Mouse (Mus musculus) heart, embryonic 13.5 days (tissue): ENCODE measurements around the gene Galnt9. TPM values are rescaled to one million over a fixed set of nuclear protein-coding genes. Genes with fewer than 3 reads are reported as not detected.

Experiments used
- ATAC-seq: fragments of 200-750 bp; cut with Nextera tagmentation; 2 replicates; pipeline ENCODE4 v1.8.0; 2017; ENCODE audit warnings: moderate TSS enrichment; ENCODE audit not compliant: insufficient number of reproducible peaks, low FRiP score, low TSS enrichment; ENCODE audit errors: extremely low read depth
- H3K27ac ChIP-seq: fragments of 300-500 bp; sonication (generic); replicated peaks from 2 replicates; pipeline ENCODE4 v1.5.1; 2015; ENCODE audit warnings: moderate library complexity, mild to moderate bottlenecking, inconsistent platforms
- H3K27me3 ChIP-seq: fragments of 300-500 bp; sonication (generic); replicated peaks from 2 replicates; pipeline ENCODE4 v1.6.1; 2015; ENCODE audit warnings: mild to moderate bottlenecking, inconsistent platforms
- H3K36me3 ChIP-seq: fragments of 300-500 bp; sonication (generic); 2 replicates; pipeline ENCODE4 v1.6.1; 2015; ENCODE audit warnings: mild to moderate bottlenecking, inconsistent platforms
- H3K4me1 ChIP-seq: fragments of 300-500 bp; sonication (generic); 2 replicates; pipeline ENCODE4 v1.6.1; 2015; ENCODE audit warnings: inconsistent platforms
- H3K4me2 ChIP-seq: fragments of 300-500 bp; sonication (generic); 2 replicates; pipeline ENCODE4 v1.6.1; 2015; ENCODE audit warnings: inconsistent platforms, mild to moderate bottlenecking, moderate library complexity
- H3K4me3 ChIP-seq: fragments of 300-500 bp; sonication (generic); 2 replicates; pipeline ENCODE4 v1.5.1; 2015; ENCODE audit warnings: moderate library complexity, mild to moderate bottlenecking, inconsistent platforms
- H3K9ac ChIP-seq: fragments of 300-500 bp; sonication (generic); 2 replicates; pipeline ENCODE4 v1.6.1; 2015; ENCODE audit warnings: inconsistent platforms, mild to moderate bottlenecking, moderate library complexity
- H3K9me3 ChIP-seq: fragments of 300-500 bp; sonication (generic); 2 replicates; pipeline ENCODE4 v1.6.1; 2016; ENCODE audit warnings: inconsistent platforms
- WGBS: fragments of 180-500 bp; shearing (Covaris S2); methylation state at CpG from one replicate; pipeline ENCODE4 v1.1.7; 2015; ENCODE audit warnings: mixed read lengths; 5-methylcytosine and 5-hydroxymethylcytosine counted together
- polyA plus RNA-seq: library from polyadenylated mRNA; unstranded; fragments of >200 nt; fragmentation: Nextera tagmentation; extraction: Ambion mirVana; gene quantifications from 2 replicates; pipeline ENCODE4 v1.2.1, GENCODE M21; 2015

The Galnt9 gene
- polyA plus RNA-seq, 1 experiment from 2014 or later: not detected

- Histone ChIP-seq H3K9ac (no peak overlapping the region), H3K27me3 (peaks cover 3% of the 10 kb centered on the region; the same call in 1 of the 2 replicates), H3K4me2 (no peak overlapping the region), H3K9me3 (no peaks in the 10 kb centered on the region), H3K27ac (no peak overlapping the region), H3K4me1 (no peaks in the 10 kb centered on the region), H3K4me3 (no peak overlapping the region), H3K36me3 (no peaks in the 10 kb centered on the region)
- 64% methylated on average over 8 of the region's 8 CpGs for WGBS
- ATAC-seq: no peak
These were observed 64.8 kb downstream of the Galnt9 start for GRCm38 (mm10) chr5:110608941-110609340.

GRCm38 (mm10) chr5:110609425-110609824 lies 65.3 kb downstream of the Galnt9 start:
- H3K4me2 ChIP-seq: no peak overlapping the region
- H3K27ac ChIP-seq: no peak overlapping the region
- no peaks in the 10 kb centered on the region for H3K9me3 ChIP-seq
- H3K9ac ChIP-seq: no peak overlapping the region
- H3K4me3 ChIP-seq: no peak overlapping the region
- 73% methylated on average over 3 of the region's 3 CpGs for WGBS
- ATAC-seq: no peak
- no peaks in the 10 kb centered on the region for H3K36me3 ChIP-seq
- H3K4me1 ChIP-seq: no peaks in the 10 kb centered on the region
- H3K27me3 ChIP-seq: peaks cover 3% of the 10 kb centered on the region; the same call in 1 of the 2 replicates

DNA sequence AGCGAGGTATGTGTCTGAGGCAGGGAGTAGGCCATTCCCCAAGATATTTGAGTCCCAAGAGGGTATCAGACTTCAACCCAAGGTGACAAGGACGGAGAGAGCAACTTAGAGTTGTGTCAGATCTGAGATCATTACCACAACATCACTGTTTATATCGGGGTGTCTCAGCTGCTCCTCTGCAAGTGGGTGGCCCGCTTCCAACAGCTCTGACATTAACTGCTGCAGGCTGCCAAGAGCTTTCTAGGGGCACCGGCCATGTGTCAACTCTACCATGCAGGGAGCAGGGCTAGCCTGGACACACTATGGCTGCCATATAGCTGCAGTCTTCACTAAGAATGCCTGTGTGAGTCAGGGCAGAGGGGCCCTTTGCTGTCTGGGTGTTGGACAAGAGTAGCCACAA lies 65.7 kb downstream of the Galnt9 start:
- WGBS: 76% methylated on average over 5 of the region's 5 CpGs
- ATAC-seq: no peak
- Histone ChIP-seq H3K9ac (no peak overlapping the region), H3K27me3 (peaks cover 3% of the 10 kb centered on the region; the same call in 1 of the 2 replicates), H3K27ac (no peak overlapping the region), H3K4me2 (no peak overlapping the region), H3K36me3 (no peaks in the 10 kb centered on the region), H3K4me3 (no peak overlapping the region), H3K9me3 (no peaks in the 10 kb centered on the region), H3K4me1 (no peaks in the 10 kb centered on the region)

- WGBS: 78% methylated on average over 7 of the region's 7 CpGs
- Histone ChIP-seq H3K9me3 (no peaks in the 10 kb centered on the region), H3K27ac (no peak overlapping the region), H3K27me3 (peaks cover 3% of the 10 kb centered on the region; the same call in 1 of the 2 replicates), H3K4me2 (no peak overlapping the region), H3K4me1 (no peaks in the 10 kb centered on the region), H3K4me3 (no peak overlapping the region), H3K9ac (no peak overlapping the region), H3K36me3 (no peaks in the 10 kb centered on the region)
- ATAC-seq: no peak
These were observed 66.3 kb downstream of the Galnt9 start for GRCm38 (mm10) chr5:110610484-110610883.

DNA sequence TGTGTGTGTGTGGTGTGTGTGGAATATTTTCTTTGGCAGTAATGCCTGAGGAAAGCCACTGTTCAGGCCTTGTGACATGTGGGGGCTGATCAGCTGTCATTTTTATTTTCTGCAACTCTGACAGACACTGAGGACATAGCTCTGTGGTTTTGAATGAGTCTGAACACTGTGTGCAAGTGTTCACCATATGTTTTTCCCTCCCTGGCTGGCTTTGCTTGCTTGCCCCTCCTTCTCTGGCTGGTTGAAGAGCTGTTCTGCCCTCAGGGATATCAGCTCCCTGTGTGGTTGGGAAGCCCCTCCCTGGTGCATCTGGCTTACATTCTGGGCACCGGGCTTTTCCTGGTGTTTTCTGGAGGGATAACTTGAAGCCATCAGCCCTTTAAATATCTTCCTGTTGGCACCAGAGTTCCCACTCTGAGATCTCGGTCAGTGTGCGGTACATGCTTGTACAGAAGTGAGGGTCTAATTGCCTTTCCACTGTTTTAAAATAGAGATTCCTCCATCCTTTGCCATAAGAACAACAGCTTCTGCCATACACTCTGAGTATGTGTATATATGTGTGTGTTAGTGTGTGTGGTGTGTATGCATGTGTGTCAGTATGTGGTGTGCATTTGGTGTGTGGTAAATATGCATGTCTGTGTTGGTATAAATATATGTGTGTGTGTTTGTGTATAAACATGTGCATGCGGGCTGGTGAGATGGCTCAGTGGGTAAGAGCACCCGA lies 67.4 kb downstream of the Galnt9 start:
- H3K4me3 ChIP-seq: no peak overlapping the region
- no peak overlapping the region for H3K9ac ChIP-seq
- no peaks in the 10 kb centered on the region for H3K9me3 ChIP-seq
- H3K36me3 ChIP-seq: no peaks in the 10 kb centered on the region
- H3K4me1 ChIP-seq: no peaks in the 10 kb centered on the region
- H3K27me3 ChIP-seq: 0 out of 2 replicates have a peak, but pooled peaks cover 3% of the 10 kb centered on the region
- no peak overlapping the region for H3K4me2 ChIP-seq
- WGBS: 61% methylated on average over 5 of the region's 5 CpGs
- H3K27ac ChIP-seq: no peak overlapping the region
- ATAC-seq: no peak

GRCm38 (mm10) chr5:110619226-110619625 lies 75.1 kb downstream of the Galnt9 start:
- Histone ChIP-seq H3K4me1 (no peaks in the 10 kb centered on the region), H3K27ac (no peak overlapping the region), H3K9me3 (no peaks in the 10 kb centered on the region), H3K4me2 (no peak overlapping the region), H3K4me3 (no peak overlapping the region), H3K27me3 (peaks cover 10% of the 10 kb centered on the region; the same call in 1 of the 2 replicates), H3K9ac (no peak overlapping the region), H3K36me3 (no peaks in the 10 kb centered on the region)
- WGBS: 76% methylated on average over 6 of the region's 6 CpGs
- ATAC-seq: no peak

GRCm38 (mm10) chr5:110624319-110624718 lies 80.2 kb downstream of the Galnt9 start:
- no peak overlapping the region for H3K4me3 ChIP-seq
- no peaks in the 10 kb centered on the region for H3K36me3 ChIP-seq
- no peak overlapping the region for H3K4me2 ChIP-seq
- no peak overlapping the region for H3K27ac ChIP-seq
- no peak overlapping the region for H3K9ac ChIP-seq
- H3K4me1 ChIP-seq: no peaks in the 10 kb centered on the region
- no peak for ATAC-seq
- WGBS: 69% methylated on average over 2 of the region's 2 CpGs
- H3K9me3 ChIP-seq: no peaks in the 10 kb centered on the region
- peaks cover 44% of the 10 kb centered on the region for H3K27me3 ChIP-seq

DNA sequence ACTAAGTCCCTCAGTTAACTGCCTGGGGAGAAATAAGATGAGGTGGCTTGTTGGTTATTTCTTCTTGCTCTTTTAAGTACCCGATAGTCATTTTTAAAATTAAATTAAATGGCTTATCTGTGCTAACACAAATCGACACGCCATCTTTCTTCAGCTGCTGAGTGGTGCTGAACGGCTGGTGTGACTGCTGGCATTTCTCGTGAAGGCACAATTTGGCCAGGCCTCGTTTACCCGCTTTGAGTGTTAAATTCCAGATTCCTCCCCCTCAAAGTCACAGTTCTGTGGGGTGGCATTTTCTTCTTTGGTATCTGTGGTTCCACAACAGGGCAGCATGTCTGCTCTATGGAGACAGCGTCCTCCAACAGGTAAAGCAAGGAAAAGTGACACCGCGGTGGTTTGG lies 83.2 kb downstream of the Galnt9 start:
- Histone ChIP-seq H3K27me3 (peaks cover 44% of the 10 kb centered on the region), H3K4me2 (no peak overlapping the region), H3K9ac (no peak overlapping the region), H3K4me3 (no peak overlapping the region), H3K9me3 (no peaks in the 10 kb centered on the region), H3K4me1 (no peaks in the 10 kb centered on the region), H3K36me3 (no peaks in the 10 kb centered on the region), H3K27ac (no peak overlapping the region)
- ATAC-seq: no peak
- WGBS: 54% methylated on average over 10 of the region's 10 CpGs

- Histone ChIP-seq H3K27ac (no peak overlapping the region), H3K36me3 (no peaks in the 10 kb centered on the region), H3K4me3 (no peak overlapping the region), H3K9ac (no peak overlapping the region), H3K9me3 (no peaks in the 10 kb centered on the region), H3K4me1 (no peaks in the 10 kb centered on the region), H3K27me3 (peaks cover 44% of the 10 kb centered on the region), H3K4me2 (peak overlapping the region; percentile 14; the same call in 1 of the 2 replicates)
- ATAC-seq: no peak
- 11% methylated on average over 19 of the region's 19 CpGs for WGBS
These were observed 84.0 kb downstream of the Galnt9 start for GRCm38 (mm10) chr5:110628156-110628555.

- Histone ChIP-seq H3K27ac (no peak overlapping the region), H3K4me3 (no peak overlapping the region), H3K9ac (no peak overlapping the region), H3K4me1 (no peaks in the 10 kb centered on the region), H3K27me3 (peaks cover 44% of the 10 kb centered on the region), H3K4me2 (no peak overlapping the region), H3K36me3 (no peaks in the 10 kb centered on the region), H3K9me3 (no peaks in the 10 kb centered on the region)
- no peak for ATAC-seq
- 74% methylated on average over 2 of the region's 2 CpGs for WGBS
These were observed 85.5 kb downstream of the Galnt9 start for GRCm38 (mm10) chr5:110629525-110630120.

- Histone ChIP-seq H3K4me2 (no peak overlapping the region), H3K4me3 (no peak overlapping the region), H3K36me3 (no peaks in the 10 kb centered on the region), H3K9me3 (no peaks in the 10 kb centered on the region), H3K27ac (no peak overlapping the region), H3K27me3 (peaks cover 17% of the 10 kb centered on the region), H3K9ac (no peak overlapping the region), H3K4me1 (peaks cover 2% of the 10 kb centered on the region; the same call in 1 of the 2 replicates)
- WGBS: 39% methylated on average over 6 of the region's 6 CpGs
- no peak for ATAC-seq
These were observed 92.0 kb downstream of the Galnt9 start for GRCm38 (mm10) chr5:110635951-110636707.
